Mouse (Mus musculus) frontal cortex, adult 2 months (tissue): ENCODE results near the gene Igf2bp1. TPM values are rescaled to one million over a fixed set of nuclear protein-coding genes. Genes with fewer than 3 reads are reported as not detected.
A peak's percentile ranks its signal among the peaks of the same experiment; 100 is the strongest.

ENCODE experiments used
- DNase-seq, 2 experiments: peaks; one replicate each; pipeline ENCODE4 v3.0.0; 2022; ENCODE audit warnings: low spot score in 1 of 2; ENCODE audit errors: extremely low spot score in 1 of 2
- polyA plus RNA-seq: library from polyadenylated mRNA; depleted of rRNA; stranded (reverse); fragments of >200 nt; gene quantifications from 2 replicates; pipeline ENCODE4 v1.2.3, GENCODE M21; 2012; rRNA removed

Igf2bp1 gene
- 0.18 and 0.71 TPM in 2 replicates for polyA plus RNA-seq

GRCm38 (mm10) chr11:96005403-96006271 lies at the start of gene Igf2bp1:
Igf2bp1 (minus strand) TSS chr11:96005940.
- no peak for DNase-seq

- no peak for DNase-seq
These were observed 45.1 kb upstream of the Igf2bp1 start for GRCm38 (mm10) chr11:96050854-96051253.

- DNase-seq = no peak
These were observed 44.2 kb upstream of the Igf2bp1 start for GRCm38 (mm10) chr11:96049939-96050338.

- no peak for DNase-seq
These were observed 42.0 kb upstream of the Igf2bp1 start for GRCm38 (mm10) chr11:96047469-96048373.

- no peak for DNase-seq
These were observed 41.1 kb upstream of the Igf2bp1 start for GRCm38 (mm10) chr11:96046793-96047192.

GRCm38 (mm10) chr11:96046028-96046427 lies 40.3 kb upstream of the Igf2bp1 start:
- no peak for DNase-seq

- DNase-seq = no peak
These were observed 39.2 kb upstream of the Igf2bp1 start for GRCm38 (mm10) chr11:96044803-96045567.

- no peak for DNase-seq
These were observed 32.8 kb upstream of the Igf2bp1 start for GRCm38 (mm10) chr11:96038560-96038959.

- no peak for DNase-seq
These were observed 31.8 kb upstream of the Igf2bp1 start for GRCm38 (mm10) chr11:96037499-96037898.

- DNase-seq = no peak
These were observed 29.4 kb upstream of the Igf2bp1 start for GRCm38 (mm10) chr11:96035133-96035532.

- DNase-seq = peak; percentile 86 to 97
These were observed 28.9 kb upstream of the Igf2bp1 start, which contains the start of gene Snf8 for GRCm38 (mm10) chr11:96034596-96035052. Snf8 (plus strand) TSS chr11:96034885.

GRCm38 (mm10) chr11:96034116-96034515 lies 28.4 kb upstream of the Igf2bp1 start:
- no peak for DNase-seq

GRCm38 (mm10) chr11:96033264-96033663 lies 27.5 kb upstream of the Igf2bp1 start:
- no peak for DNase-seq

GRCm38 (mm10) chr11:96031701-96032100 lies 26.0 kb upstream of the Igf2bp1 start:
- no peak for DNase-seq

GRCm38 (mm10) chr11:96030571-96030970 lies 24.8 kb upstream of the Igf2bp1 start:
- no peak for DNase-seq

- DNase-seq = no peak
These were observed 22.4 kb upstream of the Igf2bp1 start for GRCm38 (mm10) chr11:96028130-96028529.

- DNase-seq = no peak
These were observed 14.9 kb upstream of the Igf2bp1 start for GRCm38 (mm10) chr11:96020622-96021021.

- peak in 1 of 2 experiments; percentile 57 for DNase-seq
These were observed 12.2 kb upstream of the Igf2bp1 start for GRCm38 (mm10) chr11:96017941-96018351.

- DNase-seq = no peak
These were observed 9.7 kb upstream of the Igf2bp1 start for GRCm38 (mm10) chr11:96015421-96015820.

- no peak for DNase-seq
These were observed 6.2 kb upstream of the Igf2bp1 start for GRCm38 (mm10) chr11:96011982-96012381.
